Mouse (Mus musculus) spleen, adult 2 months (tissue): ENCODE data around the gene Ugt1a6a. TPM values are rescaled to one million over a fixed set of nuclear protein-coding genes. Genes with fewer than 3 reads are reported as not detected.
"Not testable (repeated sequence)": the region's sequence is repeated elsewhere in the genome, so short reads cannot be mapped to it uniquely, and the experiment has no call there.

ENCODE experiments used
- DNase-seq, 2 experiments: peaks; one replicate each; pipeline versions ENCODE4 v3.0.0 to v3.0.0-alpha.2; 2012 to 2021; ENCODE audit warnings: low spot score in 2 of 2, low read depth in 1 of 2
- H3K27ac ChIP-seq: fragments of 200-500 bp; 2 replicates; pipeline ENCODE4 v1.5.1; 2012; ENCODE audit warnings: low read length, inconsistent platforms; ENCODE audit not compliant: insufficient read depth
- H3K27me3 ChIP-seq: fragments of 200-500 bp; 2 replicates; pipeline ENCODE4 v1.6.1; 2012; ENCODE audit warnings: mild to moderate bottlenecking, moderate library complexity, low read length, inconsistent platforms; ENCODE audit not compliant: control insufficient read depth, insufficient read depth
- H3K36me3 ChIP-seq: fragments of 200-500 bp; 2 replicates; pipeline ENCODE4 v1.6.1; 2012; ENCODE audit warnings: mild to moderate bottlenecking, low read length, inconsistent platforms; ENCODE audit not compliant: control insufficient read depth, insufficient read depth
- H3K4me1 ChIP-seq: fragments of 200-500 bp; 2 replicates; pipeline ENCODE4 v1.6.1; 2011; ENCODE audit warnings: inconsistent platforms; ENCODE audit not compliant: control insufficient read depth, insufficient read depth, insufficient read length
- H3K4me3 ChIP-seq: fragments of 200-500 bp; 2 replicates; pipeline ENCODE4 v1.5.1; 2011; ENCODE audit warnings: mild to moderate bottlenecking, inconsistent platforms; ENCODE audit not compliant: insufficient read depth, insufficient read length; ENCODE audit errors: extremely low read depth
- CTCF ChIP-seq: fragments of 200-500 bp; IDR thresholded peaks from 2 replicates; pipeline ENCODE4 v1.5.1; 2011; ENCODE audit warnings: mild to moderate bottlenecking, inconsistent platforms; ENCODE audit not compliant: insufficient read depth, insufficient read length, insufficient replicate concordance; ENCODE audit errors: extremely low read depth
- POLR2A ChIP-seq: fragments of 200-500 bp; IDR thresholded peaks from 2 replicates; pipeline ENCODE4 v1.6.1; 2011; ENCODE audit warnings: low read depth, low read length, inconsistent platforms
- WGBS: fragments of 180-500 bp; shearing (Covaris S2); methylation state at CpG from one replicate; pipeline ENCODE4 v1.1.7; 2018; 5-methylcytosine and 5-hydroxymethylcytosine counted together
- polyA plus RNA-seq: library from polyadenylated mRNA; depleted of rRNA; stranded (reverse); fragments of >200 nt; gene quantifications from 2 replicates; pipeline ENCODE4 v1.2.3, GENCODE M21; 2012

The Ugt1a6a gene
- polyA plus RNA-seq, 1 experiment, result 0.44 TPM

- no peak overlapping the region for H3K27ac ChIP-seq
- DNase-seq, result peak in 1 of 2 experiments; percentile 3
- TF ChIP-seq CTCF, result no peak
- no peak for TF ChIP-seq POLR2A
- no peaks in the 10 kb centered on the region for H3K36me3 ChIP-seq
- H3K4me3 ChIP-seq, result no peak overlapping the region
- 36% methylated on average over 3 of the region's 3 CpGs for WGBS
- no peaks in the 10 kb centered on the region for H3K4me1 ChIP-seq
- H3K27me3 ChIP-seq, result no peaks in the 10 kb centered on the region
Measured at GRCm38 (mm10) chr1:88217576-88217975, 83.0 kb downstream of the Ugt1a6a start.

- no peak for DNase-seq
- WGBS, result 74% methylated on average over 9 of the region's 9 CpGs
- no peaks in the 10 kb centered on the region for H3K36me3 ChIP-seq
- no peaks in the 10 kb centered on the region for H3K4me1 ChIP-seq
- no peaks in the 10 kb centered on the region for H3K27me3 ChIP-seq
- TF ChIP-seq POLR2A, result no peak
- TF ChIP-seq CTCF, result no peak
- H3K4me3 ChIP-seq, result no peak overlapping the region
- H3K27ac ChIP-seq, result no peak overlapping the region
Measured at GRCm38 (mm10) chr1:88218051-88218450, 83.4 kb downstream of the Ugt1a6a start.

- WGBS, result 53% methylated on average over 4 of the region's 4 CpGs
- Histone ChIP-seq H3K4me3 (no peak overlapping the region), H3K27ac (no peak overlapping the region), H3K27me3 (no peaks in the 10 kb centered on the region), H3K4me1 (no peaks in the 10 kb centered on the region), H3K36me3 (no peaks in the 10 kb centered on the region)
- no peak for DNase-seq
- TF ChIP-seq CTCF (no peak), POLR2A (no peak)
Measured at GRCm38 (mm10) chr1:88218591-88218990, 84.0 kb downstream of the Ugt1a6a start.

GRCm38 (mm10) chr1:88219054-88219453, 84.4 kb downstream of the Ugt1a6a start:
- Histone ChIP-seq H3K27me3 (no peaks in the 10 kb centered on the region), H3K4me3 (no peak overlapping the region), H3K36me3 (no peaks in the 10 kb centered on the region), H3K27ac (no peak overlapping the region), H3K4me1 (no peaks in the 10 kb centered on the region)
- DNase-seq, result no peak
- WGBS, result 16% methylated on average over 1 of the region's 1 CpGs
- TF ChIP-seq CTCF (no peak), POLR2A (no peak)

GRCm38 (mm10) chr1:88220336-88220735, 85.7 kb downstream of the Ugt1a6a start:
- TF ChIP-seq CTCF (no peak), POLR2A (no peak)
- no peak for DNase-seq

GRCm38 (mm10) chr1:88222216-88222615, 87.6 kb downstream of the Ugt1a6a start:
- no peak overlapping the region for H3K4me3 ChIP-seq

More at GRCm38 (mm10) chr1:88220336-88220735, 85.7 kb downstream of the Ugt1a6a start:
- Histone ChIP-seq H3K27ac (no peak overlapping the region), H3K27me3 (no peaks in the 10 kb centered on the region), H3K4me1 (no peaks in the 10 kb centered on the region), H3K4me3 (no peak overlapping the region), H3K36me3 (no peaks in the 10 kb centered on the region)

GRCm38 (mm10) chr1:88223011-88223515, 88.5 kb downstream of the Ugt1a6a start:
- not testable (repeated sequence) for H3K27me3 ChIP-seq, H3K4me3 ChIP-seq, DNase-seq, H3K27ac ChIP-seq, H3K36me3 ChIP-seq, H3K4me1 ChIP-seq

More at GRCm38 (mm10) chr1:88222216-88222615, 87.6 kb downstream of the Ugt1a6a start:
- H3K4me1 ChIP-seq, result no peaks in the 10 kb centered on the region
- no peaks in the 10 kb centered on the region for H3K36me3 ChIP-seq
- DNase-seq, result no peak
- no peaks in the 10 kb centered on the region for H3K27me3 ChIP-seq
- WGBS, result 53% methylated on average over 2 of the region's 2 CpGs
- no peak overlapping the region for H3K27ac ChIP-seq
- TF ChIP-seq CTCF (no peak), POLR2A (no peak)
